Mouse (Mus musculus): ENCODE measurements around the gene Znrf1. TPM values are rescaled to one million over a fixed set of nuclear protein-coding genes. Genes with fewer than 3 reads are reported as not detected.

The Znrf1 gene
- total and polyA plus RNA-seq, 3 experiments: 9.3 to 21.2 (median 9.5) TPM

DNA sequence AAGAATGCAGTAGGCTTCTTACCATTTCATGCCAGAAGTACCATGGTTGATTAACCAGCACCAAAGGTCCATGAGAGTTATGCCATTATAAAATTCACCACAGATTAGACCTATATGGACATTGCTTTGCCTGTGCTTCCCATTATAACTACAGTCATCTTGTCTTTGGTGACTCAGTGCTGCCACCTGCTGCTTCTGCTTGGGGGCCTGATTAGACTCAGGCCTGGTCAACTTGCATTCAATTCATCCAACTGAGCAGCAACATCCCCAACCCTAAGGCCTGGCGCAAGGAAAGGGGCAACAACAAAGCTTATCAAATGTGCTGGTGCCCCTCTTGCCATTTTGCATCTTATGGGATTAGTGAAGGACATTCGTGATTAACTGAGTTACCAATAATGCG lies 126.6 kb downstream of the Znrf1 start:
- Histone ChIP-seq H3K4me3 (replicated peaks in 1 of 3; ENCODE audit: low read depth in 2 of 3, low read length in 2 of 3, poor library complexity in 1 of 3) (no peak overlapping the region), H3K27me3 (replicated peaks) (no peaks in the 10 kb centered on the region), H3K36me3 (replicated peaks in 1 of 2; ENCODE audit: control insufficient read depth in 1 of 2, insufficient read depth in 1 of 2, low read length in 1 of 2) (peaks cover 3 to 58% of the 10 kb centered on the region in 2 experiments), H3K9me3 (replicated peaks; ENCODE audit: low read length) (no peaks in the 10 kb centered on the region), H3K79me2 (replicated peaks; ENCODE audit: control insufficient read depth, extremely low read depth, insufficient read depth, poor library complexity, severe bottlenecking) (no peaks in the 10 kb centered on the region), H3K27ac (ENCODE audit: insufficient read depth, low read depth) (no peak overlapping the region), H3K4me1 (ENCODE audit: control insufficient read depth in 1 of 2, insufficient read depth in 2 of 2) (peaks cover 0 to 19% of the 10 kb centered on the region in 2 experiments; a peak in 2 of 4 replicates), H3K4me2 (ENCODE audit: insufficient read depth, low read depth, poor library complexity, severe bottlenecking) (no peak overlapping the region), H3K9ac (ENCODE audit: insufficient read depth, low read depth) (no peak overlapping the region)
- peak; percentile 53 for DNase-seq (ENCODE audit: extremely low read depth)
- no peak for TF ChIP-seq ZC3H11A (IDR thresholded peaks at IDR 0.05; ENCODE audit: low read depth, low read length)
- peak; percentile 63 to 82 for TF ChIP-seq CTCF (conservative IDR thresholded peaks at IDR 0.05 in 1 of 2, IDR thresholded peaks at IDR 0.05 in 1 of 2; ENCODE audit: low read depth in 2 of 2, low read length in 2 of 2)
- TF ChIP-seq SIN3A (IDR thresholded peaks at IDR 0.05; ENCODE audit: low read length): no peak
- peak; percentile 64 for TF ChIP-seq RAD21 (IDR thresholded peaks at IDR 0.05; ENCODE audit: low read depth, low read length)
- TF ChIP-seq KAT2A (IDR thresholded peaks at IDR 0.05; ENCODE audit: insufficient replicate concordance, low read length): no peak
- peak; percentile 76 for TF ChIP-seq SMC3 (IDR thresholded peaks at IDR 0.05; ENCODE audit: low read depth, low read length)
- no peak for TF ChIP-seq JUN (IDR thresholded peaks at IDR 0.05; ENCODE audit: insufficient read depth, low read depth, low read length)
- no peak for TF ChIP-seq ETS1 (conservative IDR thresholded peaks at IDR 0.05; ENCODE audit: low read depth, low read length)
- no peak for TF ChIP-seq MAX (IDR thresholded peaks at IDR 0.05; ENCODE audit: low read length)
- TF ChIP-seq TBP (conservative IDR thresholded peaks at IDR 0.05; ENCODE audit: low read depth, low read length): no peak
- no peak for TF ChIP-seq MEF2A (IDR thresholded peaks at IDR 0.05; ENCODE audit: borderline replicate concordance, low read depth, low read length)
- no peak for TF ChIP-seq JUND (conservative IDR thresholded peaks at IDR 0.05; ENCODE audit: low read depth, low read length)
- no peak for TF ChIP-seq NELFE (IDR thresholded peaks at IDR 0.05; ENCODE audit: low read depth, low read length)
- no peak for TF ChIP-seq ZKSCAN1 (IDR thresholded peaks at IDR 0.05; ENCODE audit: borderline replicate concordance, low read depth, low read length)
- TF ChIP-seq GABPA (IDR thresholded peaks at IDR 0.05; ENCODE audit: insufficient replicate concordance, low read depth, low read length): no peak
- in situ Hi-C loops (cut with MboI; ENCODE audit: low pct_ligation_motif_present, low pct_unique_long_range_greater_than_20kb, low sequenced_read_pairs) (no loop called here), dilution Hi-C loops (cut with MboI; ENCODE audit: extremely low pct_ligation_motif_present, extremely low pct_unique_long_range_greater_than_20kb, low sequenced_read_pairs) (no loop called here)

DNA sequence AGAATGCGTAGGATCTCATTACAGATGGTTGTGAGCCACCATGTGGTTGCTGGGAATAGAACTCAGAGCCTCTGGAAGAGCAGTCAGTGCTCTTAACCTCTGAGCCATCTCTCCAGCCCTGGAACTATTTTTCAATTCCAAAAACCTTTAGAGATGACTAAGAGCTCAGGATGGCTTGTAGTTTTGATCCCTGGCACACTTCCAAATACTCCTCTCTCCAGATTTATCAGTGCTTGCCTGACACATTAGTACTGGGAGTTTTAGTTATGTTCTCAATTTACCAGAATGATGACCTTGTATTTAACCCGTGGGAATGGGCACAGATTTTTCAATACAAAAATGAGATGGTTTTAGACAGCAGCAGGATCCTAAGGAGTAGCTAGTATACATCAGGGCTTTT lies 130.9 kb downstream of the Znrf1 start:
- peaks cover 5% of the 10 kb centered on the region for H3K9me3 ChIP-seq (replicated peaks; ENCODE audit: low read length)
- H3K4me3 ChIP-seq (replicated peaks in 1 of 3; ENCODE audit: low read depth in 2 of 3, low read length in 2 of 3, poor library complexity in 1 of 3): no peak overlapping the region
- no peaks in the 10 kb centered on the region for H3K4me1 ChIP-seq (ENCODE audit: control insufficient read depth in 1 of 2, insufficient read depth in 2 of 2)
- no peaks in the 10 kb centered on the region for H3K79me2 ChIP-seq (replicated peaks; ENCODE audit: control insufficient read depth, extremely low read depth, insufficient read depth, poor library complexity, severe bottlenecking)
- in situ Hi-C loops (cut with MboI; ENCODE audit: low pct_ligation_motif_present, low pct_unique_long_range_greater_than_20kb, low sequenced_read_pairs): no loop called here
- TF ChIP-seq KAT2A (IDR thresholded peaks at IDR 0.05; ENCODE audit: insufficient replicate concordance, low read length) (no peak), ETS1 (conservative IDR thresholded peaks at IDR 0.05; ENCODE audit: low read depth, low read length) (no peak), RCOR1 (conservative IDR thresholded peaks at IDR 0.05; ENCODE audit: low read depth, low read length) (no peak), MAX (IDR thresholded peaks at IDR 0.05; ENCODE audit: low read length) (no peak), BHLHE40 (IDR thresholded peaks at IDR 0.05; ENCODE audit: low read depth, low read length) (no peak), EP300 (IDR thresholded peaks at IDR 0.05; ENCODE audit: low read length) (no peak), RAD21 (IDR thresholded peaks at IDR 0.05; ENCODE audit: low read depth, low read length) (no peak), MEF2A (IDR thresholded peaks at IDR 0.05; ENCODE audit: borderline replicate concordance, low read depth, low read length) (no peak), PAX5 (IDR thresholded peaks at IDR 0.05; ENCODE audit: low read length) (no peak), ZKSCAN1 (IDR thresholded peaks at IDR 0.05; ENCODE audit: borderline replicate concordance, low read depth, low read length) (no peak)
- dilution Hi-C loops (cut with MboI; ENCODE audit: extremely low pct_ligation_motif_present, extremely low pct_unique_long_range_greater_than_20kb, low sequenced_read_pairs): no loop called here
- DNase-seq (ENCODE audit: extremely low read depth): no peak
- no peak overlapping the region for H3K27ac ChIP-seq (ENCODE audit: insufficient read depth, low read depth)
- H3K36me3 ChIP-seq (replicated peaks in 1 of 2; ENCODE audit: control insufficient read depth in 1 of 2, insufficient read depth in 1 of 2, low read length in 1 of 2): peaks cover 15 to 63% of the 10 kb centered on the region in 2 experiments
- H3K9ac ChIP-seq (ENCODE audit: insufficient read depth, low read depth): no peak overlapping the region
- H3K27me3 ChIP-seq (replicated peaks): no peaks in the 10 kb centered on the region
- no peak overlapping the region for H3K4me2 ChIP-seq (ENCODE audit: insufficient read depth, low read depth, poor library complexity, severe bottlenecking)

Other genes with a start within 250 kb of the Znrf1 start
- gene Rfwd3, start 235.9 kb upstream of the Znrf1 start, total RNA-seq (2012; rRNA removed): 53.1 and 63.2 TPM in 2 replicates
- gene Rfwd3, start 235.9 kb upstream of the Znrf1 start, total RNA-seq (2014; rRNA removed): 63.6 and 68.3 TPM in 2 replicates
- 56.7 and 64.5 TPM in 2 replicates for gene Rfwd3, start 235.9 kb upstream of the Znrf1 start, polyA plus RNA-seq (2012; ENCODE audit: insufficient read length, low read depth)
- gene Mlkl, start 197.9 kb upstream of the Znrf1 start, total RNA-seq (2012; rRNA removed): 7.9 and 9.2 TPM in 2 replicates
- 0.42 and 0.72 TPM in 2 replicates for gene Mlkl, start 197.9 kb upstream of the Znrf1 start, total RNA-seq (2014; rRNA removed)
- gene Mlkl, start 197.9 kb upstream of the Znrf1 start, polyA plus RNA-seq (2012; ENCODE audit: insufficient read length, low read depth): 1.4 and 1.5 TPM in 2 replicates
- gene Fa2h, start 142.3 kb upstream of the Znrf1 start, total RNA-seq (2012; rRNA removed): 0.04 and 0.08 TPM in 2 replicates
- not detected in 2 replicates for gene Fa2h, start 142.3 kb upstream of the Znrf1 start, total RNA-seq (2014; rRNA removed)
- gene Fa2h, start 142.3 kb upstream of the Znrf1 start, polyA plus RNA-seq (2012; ENCODE audit: insufficient read length, low read depth): not detected in 2 replicates
- 5.6 and 6.2 TPM in 2 replicates for gene Wdr59, start 14.0 kb upstream of the Znrf1 start, total RNA-seq (2012; rRNA removed)
- 6.8 and 8.1 TPM in 2 replicates for gene Wdr59, start 14.0 kb upstream of the Znrf1 start, total RNA-seq (2014; rRNA removed)
- gene Wdr59, start 14.0 kb upstream of the Znrf1 start, polyA plus RNA-seq (2012; ENCODE audit: insufficient read length, low read depth): 15.6 TPM in 2 replicates
- gene Ldhd, start 94.3 kb downstream of the Znrf1 start, total RNA-seq (2012; rRNA removed): 0.08 TPM in 1 of 2 replicates, not detected in the other
- gene Ldhd, start 94.3 kb downstream of the Znrf1 start, total RNA-seq (2014; rRNA removed): not detected in 2 replicates
- not detected in 2 replicates for gene Ldhd, start 94.3 kb downstream of the Znrf1 start, polyA plus RNA-seq (2012; ENCODE audit: insufficient read length, low read depth)
- gene Zfp1, start 107.3 kb downstream of the Znrf1 start, total RNA-seq (2012; rRNA removed): 8.0 and 9.2 TPM in 2 replicates
- gene Zfp1, start 107.3 kb downstream of the Znrf1 start, total RNA-seq (2014; rRNA removed): 14.9 and 16.7 TPM in 2 replicates
- 14.5 and 15.4 TPM in 2 replicates for gene Zfp1, start 107.3 kb downstream of the Znrf1 start, polyA plus RNA-seq (2012; ENCODE audit: insufficient read length, low read depth)
- not detected in 2 replicates for gene Ctrb1, start 154.9 kb downstream of the Znrf1 start, total RNA-seq (2012; rRNA removed)
- not detected in 2 replicates for gene Ctrb1, start 154.9 kb downstream of the Znrf1 start, total RNA-seq (2014; rRNA removed)
- not detected in 2 replicates for gene Ctrb1, start 154.9 kb downstream of the Znrf1 start, polyA plus RNA-seq (2012; ENCODE audit: insufficient read length, low read depth)
- 1.2 and 2.1 TPM in 2 replicates for gene Bcar1, start 207.7 kb downstream of the Znrf1 start, total RNA-seq (2012; rRNA removed)
- gene Bcar1, start 207.7 kb downstream of the Znrf1 start, total RNA-seq (2014; rRNA removed): 0.74 and 0.97 TPM in 2 replicates
- gene Bcar1, start 207.7 kb downstream of the Znrf1 start, polyA plus RNA-seq (2012; ENCODE audit: insufficient read length, low read depth): 1.2 and 1.5 TPM in 2 replicates